Mouse (Mus musculus) neural tube, embryonic 14.5 days (tissue): ENCODE results near the gene Epha4. TPM values are rescaled to one million over a fixed set of nuclear protein-coding genes. Genes with fewer than 3 reads are reported as not detected.

Source experiments
- ATAC-seq: fragments of 200-750 bp; cut with Nextera tagmentation; 2 replicates; pipeline ENCODE4 v1.8.0; 2017; ENCODE audit warnings: low read depth, mild to moderate bottlenecking, moderate TSS enrichment, moderate library complexity
- H3K27ac ChIP-seq: fragments of 300-500 bp; sonication (generic); 2 replicates; pipeline ENCODE4 v1.5.1; 2014; ENCODE audit warnings: low read depth, mild to moderate bottlenecking, control low read depth, low read length, moderate library complexity, mixed read lengths
- H3K27me3 ChIP-seq: fragments of 300-500 bp; sonication (generic); 2 replicates; pipeline ENCODE4 v1.6.1; 2014; ENCODE audit warnings: low read length; ENCODE audit not compliant: control insufficient read depth, insufficient read depth
- H3K36me3 ChIP-seq: fragments of 300-500 bp; sonication (generic); 2 replicates; pipeline ENCODE4 v1.6.1; 2014; ENCODE audit warnings: low read length, mixed read lengths; ENCODE audit not compliant: control insufficient read depth, insufficient read depth
- H3K4me1 ChIP-seq: fragments of 300-500 bp; sonication (generic); 2 replicates; pipeline ENCODE4 v1.6.1; 2014; ENCODE audit warnings: low read length; ENCODE audit not compliant: control insufficient read depth, insufficient read depth
- H3K4me2 ChIP-seq: fragments of 300-500 bp; sonication (generic); 2 replicates; pipeline ENCODE4 v1.6.1; 2014; ENCODE audit warnings: mild to moderate bottlenecking, low read depth, low read length, control low read depth
- H3K4me3 ChIP-seq: fragments of 300-500 bp; sonication (generic); 2 replicates; pipeline ENCODE4 v1.5.1; 2014; ENCODE audit warnings: low read depth, low read length, control low read depth, mixed read lengths
- H3K9ac ChIP-seq: fragments of 300-500 bp; sonication (generic); replicated peaks from 2 replicates; pipeline ENCODE4 v1.6.1; 2014; ENCODE audit warnings: low read depth, mild to moderate bottlenecking, control low read depth, low read length, mixed read lengths
- H3K9me3 ChIP-seq: fragments of 300-500 bp; sonication (generic); 2 replicates; pipeline ENCODE4 v1.6.1; 2016; ENCODE audit warnings: low read length; ENCODE audit not compliant: control insufficient read depth
- WGBS: fragments of 180-500 bp; shearing (Covaris S2); extraction: QIAGEN DNeasy Blood & Tissue Kit; methylation state at CpG from one replicate; pipeline ENCODE4 v1.1.7; 2014; 5-methylcytosine and 5-hydroxymethylcytosine counted together
- polyA plus RNA-seq: library from polyadenylated mRNA; unstranded; fragments of >200 nt; fragmentation: Nextera tagmentation; extraction: Ambion mirVana; gene quantifications from 2 replicates; pipeline ENCODE4 v1.2.1, GENCODE M21; 2014

Epha4 gene
- polyA plus RNA-seq, 1 experiment from 2014 or later, result 41.8 TPM

- Histone ChIP-seq H3K4me2 (no peak overlapping the region), H3K9ac (no peak overlapping the region), H3K4me3 (no peak overlapping the region), H3K9me3 (no peaks in the 10 kb centered on the region), H3K36me3 (no peaks in the 10 kb centered on the region), H3K4me1 (no peaks in the 10 kb centered on the region), H3K27ac (no peak overlapping the region), H3K27me3 (no peaks in the 10 kb centered on the region)
- no peak for ATAC-seq
- WGBS, result 26% methylated on average over 12 of the region's 12 CpGs
These were observed 41.2 kb downstream of the Epha4 start for GRCm38 (mm10) chr1:77473446-77474376.

GRCm38 (mm10) chr1:77472566-77472965, 42.3 kb downstream of the Epha4 start:
- Histone ChIP-seq H3K4me1 (no peaks in the 10 kb centered on the region), H3K36me3 (no peaks in the 10 kb centered on the region), H3K27me3 (no peaks in the 10 kb centered on the region), H3K9ac (no peak overlapping the region), H3K27ac (no peak overlapping the region), H3K9me3 (no peaks in the 10 kb centered on the region), H3K4me3 (no peak overlapping the region), H3K4me2 (no peak overlapping the region)
- no peak for ATAC-seq
- 78% methylated on average over 2 of the region's 2 CpGs for whole genome bisulfite sequencing

GRCm38 (mm10) chr1:77471447-77471846, 43.4 kb downstream of the Epha4 start:
- H3K27me3 ChIP-seq, result no peaks in the 10 kb centered on the region
- H3K4me3 ChIP-seq, result no peak overlapping the region
- no peaks in the 10 kb centered on the region for H3K4me1 ChIP-seq
- ATAC-seq, result no peak
- WGBS, result 53% methylated on average over 5 of the region's 5 CpGs
- H3K36me3 ChIP-seq, result no peaks in the 10 kb centered on the region
- no peak overlapping the region for H3K4me2 ChIP-seq
- no peaks in the 10 kb centered on the region for H3K9me3 ChIP-seq
- H3K27ac ChIP-seq, result no peak overlapping the region
- H3K9ac ChIP-seq, result no peak overlapping the region

- Histone ChIP-seq H3K9ac (no peak overlapping the region), H3K36me3 (no peaks in the 10 kb centered on the region), H3K4me2 (no peak overlapping the region), H3K4me1 (no peaks in the 10 kb centered on the region), H3K9me3 (no peaks in the 10 kb centered on the region), H3K27me3 (no peaks in the 10 kb centered on the region), H3K27ac (no peak overlapping the region), H3K4me3 (no peak overlapping the region)
- WGBS, result 59% methylated on average over 5 of the region's 5 CpGs
- no peak for ATAC-seq
These were observed 43.9 kb downstream of the Epha4 start for GRCm38 (mm10) chr1:77471037-77471436.

- Histone ChIP-seq H3K27ac (no peak overlapping the region), H3K4me1 (no peaks in the 10 kb centered on the region), H3K36me3 (no peaks in the 10 kb centered on the region), H3K9me3 (no peaks in the 10 kb centered on the region), H3K9ac (no peak overlapping the region), H3K4me2 (no peak overlapping the region), H3K4me3 (no peak overlapping the region), H3K27me3 (no peaks in the 10 kb centered on the region)
- no peak for ATAC-seq
- WGBS, result 83% methylated on average over 5 of the region's 5 CpGs
These were observed 46.1 kb downstream of the Epha4 start for GRCm38 (mm10) chr1:77468717-77469314.

GRCm38 (mm10) chr1:77465524-77465923, 49.4 kb downstream of the Epha4 start:
- H3K4me1 ChIP-seq, result no peaks in the 10 kb centered on the region
- H3K9ac ChIP-seq, result no peak overlapping the region
- no peak overlapping the region for H3K4me3 ChIP-seq
- no peaks in the 10 kb centered on the region for H3K36me3 ChIP-seq
- WGBS, result 85% methylated on average over 4 of the region's 4 CpGs
- H3K27ac ChIP-seq, result no peak overlapping the region
- no peak for ATAC-seq
- H3K27me3 ChIP-seq, result no peaks in the 10 kb centered on the region
- no peaks in the 10 kb centered on the region for H3K9me3 ChIP-seq
- no peak overlapping the region for H3K4me2 ChIP-seq

- Histone ChIP-seq H3K27ac (no peak overlapping the region), H3K9me3 (no peaks in the 10 kb centered on the region), H3K36me3 (no peaks in the 10 kb centered on the region), H3K4me2 (no peak overlapping the region), H3K9ac (no peak overlapping the region), H3K27me3 (no peaks in the 10 kb centered on the region), H3K4me3 (no peak overlapping the region), H3K4me1 (no peaks in the 10 kb centered on the region)
- WGBS, result 83% methylated on average over 1 of the region's 1 CpGs
- no peak for ATAC-seq
These were observed 50.8 kb downstream of the Epha4 start for GRCm38 (mm10) chr1:77464108-77464507.

- H3K27ac ChIP-seq, result no peak overlapping the region
- WGBS, result 23% methylated on average over 3 of the region's 3 CpGs
These were observed 52.8 kb downstream of the Epha4 start for GRCm38 (mm10) chr1:77461877-77462615.

More at GRCm38 (mm10) chr1:77461877-77462615, 52.8 kb downstream of the Epha4 start:
- no peak overlapping the region for H3K9ac ChIP-seq
- no peak overlapping the region for H3K4me3 ChIP-seq
- H3K27me3 ChIP-seq, result no peaks in the 10 kb centered on the region
- no peak for ATAC-seq
- no peaks in the 10 kb centered on the region for H3K9me3 ChIP-seq
- H3K4me1 ChIP-seq, result no peaks in the 10 kb centered on the region; the same call in 1 of the 2 replicates
- no peaks in the 10 kb centered on the region for H3K36me3 ChIP-seq
- no peak overlapping the region for H3K4me2 ChIP-seq
